Mouse (Mus musculus): ENCODE results near the gene Med12l. TPM values are rescaled to one million over a fixed set of nuclear protein-coding genes. Genes with fewer than 3 reads are reported as not detected.
"Not testable (repeated sequence)": the region's sequence is repeated elsewhere in the genome, so short reads cannot be mapped to it uniquely, and the experiment has no call there.

The Med12l gene
- total RNA-seq, 2 experiments from 2014 or later, result 0.27 to 0.45 TPM

GRCm38 (mm10) chr3:59022251-59022650, 16.6 kb downstream of the Med12l start:
- DNase-seq (ENCODE audit: low spot score), result no peak

- DNase-seq (ENCODE audit: low spot score), result no peak
Observed at GRCm38 (mm10) chr3:59022971-59023370, 17.3 kb downstream of the Med12l start.

DNA sequence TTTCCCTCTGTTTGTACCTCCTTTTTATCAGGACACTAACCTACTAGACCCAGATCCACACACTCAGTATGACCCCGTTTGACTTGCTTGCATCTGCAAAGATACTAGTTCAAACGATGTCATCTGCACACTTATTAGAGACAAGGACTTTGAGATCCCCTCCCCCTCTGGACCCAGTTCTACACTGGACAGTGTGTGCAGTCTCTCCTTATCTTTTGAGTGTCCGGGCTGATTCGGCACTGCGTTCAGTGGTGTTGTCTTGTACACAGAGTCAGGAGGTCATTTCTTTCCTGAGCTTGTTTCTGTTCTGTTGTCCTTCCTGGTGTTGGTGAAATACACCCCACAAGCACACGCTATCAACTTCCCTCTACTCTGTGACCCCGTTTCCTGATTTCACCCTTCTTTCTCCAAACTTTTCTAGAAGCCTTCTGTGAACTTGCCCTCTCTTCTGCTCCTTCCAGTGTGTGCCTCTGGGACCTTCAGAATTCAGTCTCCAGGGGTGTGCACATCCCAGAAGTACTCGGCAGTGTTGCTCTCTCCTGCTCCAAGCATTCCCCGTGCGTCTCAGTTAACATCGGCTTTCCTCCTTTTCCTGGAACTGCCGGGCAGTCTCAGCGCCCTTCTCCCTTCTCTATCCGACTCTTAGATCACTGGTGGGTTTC, 19.0 kb downstream of the Med12l start:
- DNase-seq (ENCODE audit: low spot score), result no peak

GRCm38 (mm10) chr3:59025193-59025535, 19.5 kb downstream of the Med12l start:
- DNase-seq (ENCODE audit: low spot score), result no peak

DNA sequence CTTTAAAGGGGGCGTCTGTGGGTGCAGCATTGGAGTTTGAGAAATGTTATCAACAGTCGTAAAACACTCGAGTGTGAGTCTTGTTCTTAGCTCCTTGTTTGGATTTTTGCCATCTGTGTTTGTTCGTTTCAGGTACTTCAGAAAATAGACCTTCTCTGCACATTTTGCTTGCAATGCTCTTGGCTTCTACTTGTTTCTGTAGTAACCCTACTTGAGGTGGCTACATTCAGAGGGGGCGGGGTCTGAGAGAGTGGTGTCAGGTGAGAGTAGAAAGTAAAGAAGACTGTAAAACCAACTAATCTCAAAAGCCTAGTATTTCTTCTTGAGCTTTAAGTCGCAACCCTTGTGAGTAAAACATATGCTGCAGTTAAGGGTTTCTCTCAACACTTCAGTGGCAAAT, 23.1 kb downstream of the Med12l start:
- no peak for DNase-seq (ENCODE audit: low spot score)

GRCm38 (mm10) chr3:59030986-59031385, 25.4 kb downstream of the Med12l start:
- DNase-seq (ENCODE audit: low spot score), result no peak

DNA sequence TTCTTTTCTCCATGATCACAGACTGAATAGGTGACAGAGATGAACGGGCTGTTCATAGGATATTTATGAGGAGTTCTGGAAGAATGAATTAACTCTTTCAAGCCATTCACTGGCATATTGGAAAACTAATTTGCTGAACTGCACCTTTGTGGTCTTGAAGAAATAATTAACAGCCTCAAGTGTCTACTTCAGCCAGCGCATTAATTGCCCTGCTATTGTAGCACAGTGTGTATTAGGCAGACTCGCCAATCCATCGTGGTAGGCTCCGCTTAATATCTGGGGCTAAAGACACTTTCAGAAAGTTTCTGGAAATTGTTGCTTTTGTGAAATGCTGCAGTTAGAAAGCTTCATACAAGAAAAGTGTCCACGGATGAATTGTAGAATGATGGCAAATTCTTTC, 35.9 kb downstream of the Med12l start:
- no peak for DNase-seq (ENCODE audit: low spot score)

GRCm38 (mm10) chr3:59054834-59055535, 49.4 kb downstream of the Med12l start:
- no peak for DNase-seq (ENCODE audit: low spot score)

DNA sequence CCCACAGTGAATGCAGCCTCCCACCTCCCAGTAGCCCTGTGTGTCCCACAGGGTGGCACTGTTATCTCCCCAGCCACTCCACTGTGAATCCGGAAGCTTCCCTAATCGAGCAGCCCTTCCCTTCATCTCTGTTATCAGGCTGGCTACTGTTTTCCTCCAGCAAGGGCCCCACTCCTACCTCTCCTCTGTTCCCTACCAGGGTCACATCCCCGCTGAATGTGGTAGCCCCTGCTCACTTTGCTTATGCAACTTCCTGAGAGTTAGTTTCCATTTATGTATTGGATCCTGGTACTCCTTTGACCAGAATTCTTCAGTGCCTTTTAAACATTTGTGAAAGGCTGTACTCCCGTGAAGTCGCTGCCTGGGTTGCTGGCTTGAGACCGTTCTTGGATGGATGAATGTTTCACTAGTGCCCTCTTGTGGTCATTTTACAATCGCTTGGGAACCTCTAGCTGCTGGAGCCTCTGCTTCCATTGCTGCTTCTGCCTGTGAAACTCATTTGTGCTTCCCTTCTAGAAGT, 53.5 kb downstream of the Med12l start:
- peak; percentile 66 for DNase-seq (ENCODE audit: low spot score)

DNA sequence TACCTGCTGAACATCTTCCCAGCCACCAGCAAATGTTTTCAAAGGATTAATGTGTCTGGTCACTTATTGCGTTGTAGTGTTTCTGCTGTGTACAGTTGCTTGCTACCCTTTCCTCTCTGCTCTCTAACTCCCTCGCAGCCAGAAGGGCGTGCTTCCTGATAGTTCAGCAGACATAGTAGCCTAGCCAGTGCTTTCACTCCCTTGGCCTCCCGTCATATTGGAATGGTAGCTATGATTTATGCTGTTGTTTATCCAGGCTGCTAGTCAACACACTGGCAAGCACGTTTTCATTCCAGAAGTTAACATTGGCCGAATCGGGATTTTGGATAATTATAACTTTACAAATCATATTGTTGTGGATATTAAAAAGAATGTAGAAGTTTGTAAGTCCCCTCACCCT, 54.5 kb downstream of the Med12l start:
- no peak for DNase-seq (ENCODE audit: low spot score)

DNA sequence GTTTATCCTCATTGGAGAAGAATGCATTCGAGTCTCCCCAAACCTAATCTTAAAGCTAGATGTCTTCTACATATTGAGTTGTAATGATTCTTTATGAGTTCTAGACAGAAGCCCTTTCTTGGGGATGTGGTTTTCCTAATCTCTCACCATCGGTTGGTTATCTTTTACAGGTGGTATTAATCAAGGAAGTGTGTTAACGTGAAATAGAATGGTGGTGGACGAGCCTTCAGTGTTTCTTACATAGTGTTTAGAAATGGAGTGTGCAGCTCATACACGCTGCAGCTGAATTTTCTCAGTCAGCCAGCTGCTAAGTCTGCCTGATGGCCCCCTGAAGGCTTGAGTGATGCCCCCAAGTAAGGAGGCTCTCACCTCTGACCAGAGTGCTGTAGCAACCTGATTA, 56.5 kb downstream of the Med12l start:
- DNase-seq (ENCODE audit: low spot score), result no peak

DNA sequence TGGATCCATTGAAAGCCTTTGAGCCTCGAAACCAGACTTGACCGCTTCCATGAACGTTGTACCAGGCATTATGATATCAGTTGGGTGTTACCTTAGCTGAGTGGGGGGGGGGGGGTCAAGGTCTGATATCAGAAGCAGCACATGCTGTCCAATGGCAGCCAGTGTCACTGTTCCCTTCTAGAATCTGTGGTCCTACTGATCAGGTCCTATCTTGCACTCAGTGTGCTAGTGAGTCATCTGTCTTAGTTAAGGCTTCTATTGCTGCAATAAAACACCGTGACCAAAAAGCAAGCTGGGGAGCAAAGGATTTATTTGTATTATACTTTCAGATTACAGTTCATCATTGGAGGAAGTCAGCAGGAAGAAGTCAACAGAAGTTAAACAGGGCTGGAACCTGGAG, 57.8 kb downstream of the Med12l start:
- no peak for DNase-seq (ENCODE audit: low spot score)

DNA sequence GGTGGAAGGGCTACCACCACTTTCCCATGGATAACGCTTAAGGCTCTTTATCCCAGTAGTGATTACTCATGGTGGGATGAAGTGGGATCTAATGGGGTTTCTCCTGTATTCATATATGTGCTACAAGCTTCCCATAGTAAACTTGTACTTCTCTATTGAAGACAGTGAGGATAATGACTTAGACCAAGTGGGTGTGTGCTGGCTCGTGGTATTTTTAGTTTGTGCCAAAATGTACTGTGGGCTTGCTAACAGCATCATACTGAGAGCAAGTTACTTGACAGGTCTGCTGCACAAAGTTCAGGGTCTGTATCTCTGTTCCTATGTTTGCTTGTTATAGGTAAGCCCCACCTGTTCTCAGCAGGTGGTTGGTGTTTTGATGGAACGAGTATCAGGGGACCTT, 60.3 kb downstream of the Med12l start:
- DNase-seq (ENCODE audit: low spot score), result no peak

- DNase-seq (ENCODE audit: low spot score), result no peak
Observed at GRCm38 (mm10) chr3:59066558-59067294, 61.1 kb downstream of the Med12l start.

GRCm38 (mm10) chr3:59069071-59069470, 63.4 kb downstream of the Med12l start:
- not testable (repeated sequence) for DNase-seq (ENCODE audit: low spot score)

- no peak for DNase-seq (ENCODE audit: low spot score)
Observed at GRCm38 (mm10) chr3:59077278-59077677, 71.7 kb downstream of the Med12l start.

GRCm38 (mm10) chr3:59078585-59078984, 73.0 kb downstream of the Med12l start:
- no peak for DNase-seq (ENCODE audit: low spot score)

DNA sequence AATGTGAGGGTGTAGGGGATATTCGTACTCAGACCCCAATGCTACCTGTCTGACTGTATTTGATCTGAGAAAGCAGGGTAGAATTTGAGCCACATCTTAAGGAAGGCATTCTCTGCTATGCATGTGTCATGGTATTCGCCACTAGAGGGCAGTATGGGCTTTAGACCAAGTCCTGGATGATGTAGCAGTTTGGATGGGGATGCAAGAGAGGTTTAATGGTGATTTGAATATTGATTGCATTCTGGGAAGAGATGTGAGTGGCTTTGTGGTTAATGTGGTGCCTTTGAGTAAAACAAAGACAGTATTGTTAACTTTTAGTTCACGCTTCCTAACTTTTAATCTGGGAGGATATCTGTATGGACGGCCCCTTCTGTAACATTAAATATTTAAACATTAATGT, 73.7 kb downstream of the Med12l start:
- DNase-seq (ENCODE audit: low spot score), result peak; percentile 25

DNA sequence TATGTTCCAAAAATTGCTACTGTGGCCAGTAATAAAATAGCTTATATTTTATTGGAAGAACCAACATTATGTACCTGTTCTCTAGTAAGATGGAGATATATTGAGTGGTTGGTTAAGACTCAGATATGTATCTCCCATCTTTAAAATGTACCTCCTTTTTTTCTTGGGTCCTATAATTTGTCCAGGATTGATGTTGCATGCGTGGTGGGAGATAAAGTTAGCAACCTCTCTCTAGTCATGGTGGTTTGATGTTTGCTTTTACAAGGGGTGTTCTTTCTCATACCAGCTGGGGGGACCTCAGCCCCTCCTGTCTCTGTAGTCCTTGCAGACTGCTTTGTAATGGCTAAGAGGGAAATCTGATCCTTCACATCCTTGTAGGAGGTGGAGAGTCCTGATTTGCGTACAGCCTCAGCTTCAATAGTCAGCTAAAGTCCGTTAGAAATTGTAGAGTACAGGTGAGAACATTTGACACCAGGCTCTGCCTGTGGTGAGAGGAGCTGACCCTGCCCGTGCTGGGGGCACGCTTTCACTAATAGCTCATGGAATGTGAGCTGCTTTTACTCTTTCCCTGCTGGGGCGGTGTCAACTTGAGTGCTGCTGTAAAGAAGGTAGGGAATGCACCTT, 74.8 kb downstream of the Med12l start:
- DNase-seq (ENCODE audit: low spot score), result no peak

GRCm38 (mm10) chr3:59080919-59081318, 75.3 kb downstream of the Med12l start:
- no peak for DNase-seq (ENCODE audit: low spot score)

DNA sequence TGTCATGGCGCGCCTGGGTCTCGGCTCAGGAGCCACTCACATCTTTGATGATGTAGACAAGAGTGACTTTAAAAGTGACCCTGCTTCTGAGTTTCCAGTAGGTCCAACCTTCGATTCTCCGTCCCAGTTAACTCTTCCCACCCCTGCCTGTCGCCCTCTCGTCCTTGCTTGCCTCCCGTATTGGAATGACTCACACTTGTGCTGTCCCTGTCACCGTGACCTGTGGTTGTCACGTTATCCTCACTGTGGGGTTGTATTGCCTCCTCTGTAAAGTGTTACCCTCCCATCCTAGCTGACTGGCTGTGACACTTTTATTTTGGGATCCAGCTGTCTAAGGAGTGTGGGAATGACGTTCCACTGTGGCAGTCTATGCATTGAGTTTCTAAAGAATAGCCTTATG, 87.1 kb downstream of the Med12l start:
- DNase-seq (ENCODE audit: low spot score), result no peak

DNA sequence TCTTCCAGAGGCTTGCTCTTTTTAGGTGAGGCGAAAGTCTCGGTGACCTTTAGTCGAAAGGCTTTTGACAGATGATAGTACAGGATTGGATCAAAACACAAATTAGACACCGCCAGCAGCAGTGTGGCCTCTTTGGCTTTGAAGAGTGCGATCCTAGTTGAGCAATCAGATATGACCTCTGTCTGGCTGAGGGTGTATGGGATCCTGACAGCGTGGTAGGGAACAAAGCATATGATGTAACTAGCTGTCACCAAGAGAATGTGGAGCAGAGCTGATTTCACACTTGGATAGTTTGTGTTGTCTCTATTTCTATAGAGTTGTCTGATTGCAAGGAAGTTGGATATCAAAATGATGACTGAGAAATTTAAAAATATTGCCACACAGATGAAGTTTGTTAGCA, 91.8 kb downstream of the Med12l start:
- no peak for DNase-seq (ENCODE audit: low spot score)
